Mouse (Mus musculus): Measurements from ENCODE around the gene Ssc4d. TPM values are rescaled to one million over a fixed set of nuclear protein-coding genes. Genes with fewer than 3 reads are reported as not detected.

Gene Ssc4d
- polyA plus RNA-seq, 1 experiment from 2014 or later, result 2.6 TPM

- 7% methylated on average over 28 of the region's 28 CpGs for WGBS
- H3K36me3 ChIP-seq, result no peaks in the 10 kb centered on the region
Observed at GRCm38 (mm10) chr5:135957207-135957974, 16.9 kb downstream of the Ssc4d start.

GRCm38 (mm10) chr5:135956300-135957206 lies 17.8 kb downstream of the Ssc4d start:
- no peak for ATAC-seq (ENCODE audit: low FRiP score, low read depth)
- H3K9ac ChIP-seq, result 0 out of 2 replicates have a peak overlapping the region, but pooled peaks have one; percentile 29
- H3K4me1 ChIP-seq (replicated peaks), result peaks cover 6% of the 10 kb centered on the region
- H3K9me3 ChIP-seq, result no peaks in the 10 kb centered on the region
- H3K27me3 ChIP-seq, result no peaks in the 10 kb centered on the region
- peak overlapping the region; percentile 57 for H3K4me2 ChIP-seq
- H3K4me3 ChIP-seq, result peak overlapping the region; percentile 34
- H3K36me3 ChIP-seq, result no peaks in the 10 kb centered on the region
- H3K27ac ChIP-seq (replicated peaks), result peak overlapping the region; percentile 81
- WGBS, result 82% methylated on average over 9 of the region's 9 CpGs

More at GRCm38 (mm10) chr5:135957207-135957974, 16.9 kb downstream of the Ssc4d start:
- no peaks in the 10 kb centered on the region for H3K27me3 ChIP-seq
- peak overlapping the region; percentile 81 for H3K27ac ChIP-seq (replicated peaks)
- peaks cover 12% of the 10 kb centered on the region for H3K4me1 ChIP-seq (replicated peaks)
- peak overlapping the region; percentile 29; the same call in 1 of the 2 replicates for H3K9ac ChIP-seq
- no peaks in the 10 kb centered on the region for H3K9me3 ChIP-seq
- peak; percentile 80 for ATAC-seq (ENCODE audit: low FRiP score, low read depth)
- peak overlapping the region; percentile 34 for H3K4me3 ChIP-seq
- H3K4me2 ChIP-seq, result peak overlapping the region; percentile 57

- no peaks in the 10 kb centered on the region for H3K9me3 ChIP-seq
Observed at GRCm38 (mm10) chr5:135952830-135953229, 21.5 kb downstream of the Ssc4d start.

GRCm38 (mm10) chr5:135951660-135952059 lies 22.7 kb downstream of the Ssc4d start:
- no peak for ATAC-seq (ENCODE audit: low FRiP score, low read depth)
- 95% methylated on average over 2 of the region's 2 CpGs for WGBS
- H3K27ac ChIP-seq (replicated peaks), result no peak overlapping the region

More at GRCm38 (mm10) chr5:135952830-135953229, 21.5 kb downstream of the Ssc4d start:
- no peak for ATAC-seq (ENCODE audit: low FRiP score, low read depth)
- peaks cover 5% of the 10 kb centered on the region; the same call in 1 of the 2 replicates for H3K4me1 ChIP-seq (replicated peaks)
- no peak overlapping the region for H3K27ac ChIP-seq (replicated peaks)
- no peaks in the 10 kb centered on the region for H3K27me3 ChIP-seq
- no peak overlapping the region for H3K4me2 ChIP-seq
- H3K36me3 ChIP-seq, result no peaks in the 10 kb centered on the region
- WGBS, result 90% methylated on average over 2 of the region's 2 CpGs
- H3K9ac ChIP-seq, result no peak overlapping the region
- no peak overlapping the region for H3K4me3 ChIP-seq

GRCm38 (mm10) chr5:135950710-135951412 lies 23.5 kb downstream of the Ssc4d start:
- H3K36me3 ChIP-seq, result no peaks in the 10 kb centered on the region
- H3K9me3 ChIP-seq, result no peaks in the 10 kb centered on the region
- 88% methylated on average over 11 of the region's 11 CpGs for WGBS
- H3K27me3 ChIP-seq, result no peaks in the 10 kb centered on the region
- no peak overlapping the region for H3K27ac ChIP-seq (replicated peaks)
- no peak overlapping the region for H3K4me3 ChIP-seq
- no peak overlapping the region for H3K4me2 ChIP-seq
- H3K9ac ChIP-seq, result no peak overlapping the region
- no peak for ATAC-seq (ENCODE audit: low FRiP score, low read depth)
- H3K4me1 ChIP-seq (replicated peaks), result peaks cover 3% of the 10 kb centered on the region

More at GRCm38 (mm10) chr5:135951660-135952059, 22.7 kb downstream of the Ssc4d start:
- Histone ChIP-seq H3K4me3 (no peak overlapping the region), H3K9ac (no peak overlapping the region), H3K9me3 (no peaks in the 10 kb centered on the region), H3K4me1 (replicated peaks) (no peaks in the 10 kb centered on the region), H3K36me3 (no peaks in the 10 kb centered on the region), H3K27me3 (no peaks in the 10 kb centered on the region), H3K4me2 (no peak overlapping the region)

GRCm38 (mm10) chr5:135946621-135947020 lies 27.7 kb downstream of the Ssc4d start:
- 72% methylated on average over 4 of the region's 5 CpGs for WGBS
- H3K4me2 ChIP-seq, result no peak overlapping the region
- H3K9ac ChIP-seq, result no peak overlapping the region
- no peaks in the 10 kb centered on the region for H3K9me3 ChIP-seq
- no peak overlapping the region for H3K27ac ChIP-seq (replicated peaks)
- ATAC-seq (ENCODE audit: low FRiP score, low read depth), result no peak
- no peaks in the 10 kb centered on the region for H3K27me3 ChIP-seq
- H3K36me3 ChIP-seq, result no peaks in the 10 kb centered on the region
- H3K4me3 ChIP-seq, result no peak overlapping the region
- H3K4me1 ChIP-seq (replicated peaks), result peaks cover 6% of the 10 kb centered on the region

GRCm38 (mm10) chr5:135945916-135946408 lies 28.4 kb downstream of the Ssc4d start:
- no peak overlapping the region for H3K9ac ChIP-seq
- no peaks in the 10 kb centered on the region for H3K27me3 ChIP-seq
- peaks cover 6% of the 10 kb centered on the region for H3K4me1 ChIP-seq (replicated peaks)
- no peaks in the 10 kb centered on the region for H3K9me3 ChIP-seq
- peak overlapping the region; percentile 32 for H3K4me2 ChIP-seq
- H3K36me3 ChIP-seq, result no peaks in the 10 kb centered on the region
- no peak overlapping the region for H3K4me3 ChIP-seq
- 0 out of 2 replicates have a peak overlapping the region, but pooled peaks have one; percentile 45 for H3K27ac ChIP-seq (replicated peaks)
- 39% methylated on average over 10 of the region's 10 CpGs for WGBS
- ATAC-seq (ENCODE audit: low FRiP score, low read depth), result peak; percentile 30; the same call in 1 of the 2 replicates

- ATAC-seq (ENCODE audit: low FRiP score, low read depth), result no peak
- no peak overlapping the region for H3K4me3 ChIP-seq
- no peak overlapping the region for H3K4me2 ChIP-seq
- no peak overlapping the region for H3K9ac ChIP-seq
- H3K27ac ChIP-seq (replicated peaks), result no peak overlapping the region
- no peaks in the 10 kb centered on the region for H3K36me3 ChIP-seq
- no peaks in the 10 kb centered on the region for H3K27me3 ChIP-seq
- no peaks in the 10 kb centered on the region for H3K9me3 ChIP-seq
- 71% methylated on average over 6 of the region's 6 CpGs for WGBS
- H3K4me1 ChIP-seq (replicated peaks), result peaks cover 6% of the 10 kb centered on the region
Observed at GRCm38 (mm10) chr5:135942710-135943109, 31.6 kb downstream of the Ssc4d start.

GRCm38 (mm10) chr5:135940587-135940986 lies 33.7 kb downstream of the Ssc4d start:
- Histone ChIP-seq H3K4me2 (no peak overlapping the region), H3K27me3 (no peaks in the 10 kb centered on the region), H3K36me3 (no peaks in the 10 kb centered on the region), H3K9ac (no peak overlapping the region), H3K4me1 (replicated peaks) (no peaks in the 10 kb centered on the region), H3K27ac (replicated peaks) (no peak overlapping the region), H3K4me3 (no peak overlapping the region), H3K9me3 (no peaks in the 10 kb centered on the region)
- 61% methylated on average over 4 of the region's 5 CpGs for WGBS
- ATAC-seq (ENCODE audit: low FRiP score, low read depth), result no peak

GRCm38 (mm10) chr5:135935641-135936190 lies 38.6 kb downstream of the Ssc4d start:
- peaks cover 12% of the 10 kb centered on the region for H3K36me3 ChIP-seq
- H3K27ac ChIP-seq (replicated peaks), result peak overlapping the region; percentile 98
- no peaks in the 10 kb centered on the region for H3K27me3 ChIP-seq
- no peak overlapping the region for H3K4me3 ChIP-seq
- no peaks in the 10 kb centered on the region for H3K9me3 ChIP-seq
- ATAC-seq (ENCODE audit: low FRiP score, low read depth), result no peak
- H3K4me2 ChIP-seq, result no peak overlapping the region
- WGBS, result 74% methylated on average over 6 of the region's 6 CpGs
- H3K9ac ChIP-seq, result no peak overlapping the region
- peaks cover 21% of the 10 kb centered on the region for H3K4me1 ChIP-seq (replicated peaks)

- H3K9ac ChIP-seq, result peak overlapping the region; percentile 91
- peak overlapping the region; percentile 62 for H3K4me2 ChIP-seq
- peaks cover 27% of the 10 kb centered on the region for H3K4me1 ChIP-seq (replicated peaks)
- WGBS, result 51% methylated on average over 7 of the region's 7 CpGs
- no peaks in the 10 kb centered on the region for H3K9me3 ChIP-seq
- peak overlapping the region; percentile 93 for H3K4me3 ChIP-seq
- H3K27ac ChIP-seq (replicated peaks), result peak overlapping the region; percentile 98
- peak; percentile 16 for ATAC-seq (ENCODE audit: low FRiP score, low read depth)
- H3K27me3 ChIP-seq, result no peaks in the 10 kb centered on the region
- peaks cover 18% of the 10 kb centered on the region for H3K36me3 ChIP-seq
Observed at GRCm38 (mm10) chr5:135935176-135935523, 39.2 kb downstream of the Ssc4d start.

Data from hindbrain, embryonic 15.5 days (tissue).